Mouse (Mus musculus) hindbrain, embryonic 12.5 days (tissue): ENCODE data around the gene Supt5. TPM values are rescaled to one million over a fixed set of nuclear protein-coding genes. Genes with fewer than 3 reads are reported as not detected.
"Not testable (repeated sequence)": the region's sequence is repeated elsewhere in the genome, so short reads cannot be mapped to it uniquely, and the experiment has no call there.

Experiments used
- ATAC-seq: fragments of 200-750 bp; cut with Nextera tagmentation; 2 replicates; pipeline ENCODE4 v1.8.0; 2017; ENCODE audit warnings: moderate TSS enrichment; ENCODE audit not compliant: low FRiP score
- H3K27ac ChIP-seq: fragments of 300-500 bp; sonication (generic); 2 replicates; pipeline ENCODE4 v1.5.1; 2016; ENCODE audit warnings: mild to moderate bottlenecking
- H3K27me3 ChIP-seq: fragments of 300-500 bp; sonication (generic); 2 replicates; pipeline ENCODE4 v1.6.1; 2016; ENCODE audit warnings: mild to moderate bottlenecking
- H3K36me3 ChIP-seq: fragments of 300-500 bp; sonication (generic); 2 replicates; pipeline ENCODE4 v1.6.1; 2016; ENCODE audit warnings: mild to moderate bottlenecking
- H3K4me1 ChIP-seq: fragments of 300-500 bp; sonication (generic); 2 replicates; pipeline ENCODE4 v1.6.1; 2016
- H3K4me2 ChIP-seq: fragments of 300-500 bp; sonication (generic); replicated peaks from 2 replicates; pipeline ENCODE4 v1.6.1; 2016; ENCODE audit warnings: mild to moderate bottlenecking
- H3K4me3 ChIP-seq: fragments of 300-500 bp; sonication (generic); 2 replicates; pipeline ENCODE4 v1.5.1; 2016; ENCODE audit warnings: mild to moderate bottlenecking
- H3K9ac ChIP-seq: fragments of 300-500 bp; sonication (generic); 2 replicates; pipeline ENCODE4 v1.6.1; 2016; ENCODE audit warnings: mild to moderate bottlenecking, moderate library complexity
- H3K9me3 ChIP-seq: fragments of 300-500 bp; sonication (generic); replicated peaks from 2 replicates; pipeline ENCODE4 v1.6.1; 2016; ENCODE audit warnings: mild to moderate bottlenecking
- WGBS: fragments of 180-500 bp; shearing (Covaris S2); methylation state at CpG from one replicate; pipeline ENCODE4 v1.1.7; 2016; 5-methylcytosine and 5-hydroxymethylcytosine counted together
- polyA plus RNA-seq: library from polyadenylated mRNA; unstranded; fragments of >200 nt; fragmentation: Nextera tagmentation; extraction: Ambion mirVana; gene quantifications from 2 replicates; pipeline ENCODE4 v1.2.1, GENCODE M21; 2016

The Supt5 gene
- 105 and 112 TPM in 2 replicates for polyA plus RNA-seq

DNA sequence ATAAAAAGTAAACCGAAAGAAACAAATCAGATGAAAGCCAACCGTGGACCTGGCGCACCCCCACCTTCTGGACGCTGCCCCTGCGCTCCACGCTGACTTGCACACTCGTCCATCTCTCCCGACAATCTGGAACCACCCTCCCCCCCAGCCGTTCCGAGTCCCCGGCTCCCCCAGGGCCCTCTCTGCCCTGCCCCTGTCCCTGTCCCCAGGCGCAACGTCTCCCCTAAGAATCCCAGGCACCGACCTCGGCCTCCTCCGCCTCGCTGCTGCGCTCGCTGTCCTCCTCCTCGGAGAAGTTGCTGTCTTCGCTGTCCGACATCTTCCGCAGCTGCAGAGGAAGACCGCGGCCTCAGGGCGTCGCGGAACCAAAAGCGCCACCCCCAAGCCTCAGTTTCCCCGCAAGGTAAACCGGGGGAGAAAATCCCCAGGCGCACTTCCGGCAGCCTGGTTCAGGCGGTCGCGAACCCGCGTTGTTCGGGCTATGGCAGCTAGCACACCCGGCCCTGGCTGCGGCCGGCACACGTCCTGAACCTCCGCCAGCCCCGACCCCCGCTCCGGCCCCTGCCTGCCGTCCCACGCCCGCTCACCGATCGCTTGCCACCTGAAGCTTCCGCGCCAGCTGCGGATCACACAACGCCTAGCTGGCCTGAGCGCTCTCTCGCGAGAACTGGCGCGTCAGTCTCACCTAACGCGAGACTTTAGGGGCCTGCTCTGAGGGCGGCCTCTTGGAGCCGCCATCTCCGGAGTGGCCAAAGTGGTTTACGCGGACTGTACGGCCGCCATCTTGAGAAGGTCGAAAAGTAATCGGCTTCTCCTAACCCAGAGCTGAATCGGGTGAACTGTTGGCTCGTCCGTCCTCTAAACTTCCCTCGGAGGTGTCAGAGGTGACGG is at the start of gene Supt5:
Gene Supt5 (minus strand): TSS at position 639 of the 891 bp plus-strand sequence.
- Histone ChIP-seq H3K27me3 (no peaks in the 10 kb centered on the region), H3K4me3 (peak within 1 kb of the TSS; percentile 90), H3K27ac (peak within 1 kb of the TSS; percentile 86), H3K4me2 (peak within 1 kb of the TSS; percentile 76), H3K9ac (peak within 1 kb of the TSS; percentile 95), H3K9me3 (no peaks in the 10 kb centered on the region), H3K4me1 (peaks cover 17% of the 10 kb centered on the region), H3K36me3 (0 out of 2 replicates have a peak, but pooled peaks cover 3% of the 10 kb centered on the region)
- WGBS, result under 1% methylated on average over 74 of the region's 77 CpGs
- ATAC-seq, result peak; percentile 98

DNA sequence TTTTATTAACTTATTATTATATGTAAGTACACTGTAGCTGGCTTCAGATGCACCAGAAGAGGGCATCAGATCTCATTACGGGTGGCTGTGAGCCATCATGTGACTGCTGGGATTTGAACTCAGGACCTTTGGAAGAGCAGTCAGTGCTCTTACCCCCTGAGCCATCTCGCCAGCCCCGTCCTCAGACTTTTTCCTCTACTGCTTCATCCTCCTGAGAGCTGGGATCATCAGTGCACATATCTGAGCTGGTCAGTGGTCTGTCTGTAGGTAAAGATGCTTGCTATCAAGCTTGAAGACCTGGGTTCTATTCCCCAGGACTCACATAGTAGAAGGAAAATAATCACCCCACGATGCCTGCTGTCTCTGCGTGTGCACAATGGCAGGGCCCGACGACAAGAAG is 48.8 kb upstream of the Supt5 start:
- H3K27me3 ChIP-seq, ATAC-seq, H3K27ac ChIP-seq, H3K4me2 ChIP-seq, H3K9me3 ChIP-seq, H3K9ac ChIP-seq, H3K4me3 ChIP-seq: not testable (repeated sequence)
- peaks cover 16% of the 10 kb centered on the region for H3K4me1 ChIP-seq
- H3K36me3 ChIP-seq, result peaks cover 41% of the 10 kb centered on the region
- 88% methylated on average over 7 of the region's 7 CpGs for WGBS

DNA sequence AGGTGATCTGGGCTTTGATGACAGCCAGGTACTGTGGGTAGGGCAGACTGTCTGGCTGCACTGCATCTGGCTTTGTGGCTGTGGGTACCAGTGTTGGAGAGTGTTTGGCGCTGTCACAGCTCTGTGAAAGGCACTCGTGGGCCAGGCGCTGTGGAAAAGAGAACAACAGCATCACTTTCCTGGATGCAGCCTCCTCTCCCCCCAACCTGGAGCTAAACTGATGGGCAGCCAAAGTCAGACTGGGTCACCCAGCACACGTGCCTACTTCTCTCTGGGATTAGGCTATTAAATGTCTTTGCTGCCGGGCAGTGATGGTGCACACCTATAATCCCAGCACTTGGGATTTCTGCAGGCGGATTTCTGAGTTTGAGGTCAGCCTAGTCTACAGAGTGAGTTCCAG is 48.3 kb upstream of the Supt5 start:
- not testable (repeated sequence) for H3K4me3 ChIP-seq, H3K9me3 ChIP-seq, ATAC-seq, H3K27ac ChIP-seq, H3K9ac ChIP-seq, H3K4me2 ChIP-seq, H3K27me3 ChIP-seq
- Histone ChIP-seq H3K36me3 (peaks cover 41% of the 10 kb centered on the region), H3K4me1 (peaks cover 21% of the 10 kb centered on the region)
- 84% methylated on average over 6 of the region's 6 CpGs for WGBS

DNA sequence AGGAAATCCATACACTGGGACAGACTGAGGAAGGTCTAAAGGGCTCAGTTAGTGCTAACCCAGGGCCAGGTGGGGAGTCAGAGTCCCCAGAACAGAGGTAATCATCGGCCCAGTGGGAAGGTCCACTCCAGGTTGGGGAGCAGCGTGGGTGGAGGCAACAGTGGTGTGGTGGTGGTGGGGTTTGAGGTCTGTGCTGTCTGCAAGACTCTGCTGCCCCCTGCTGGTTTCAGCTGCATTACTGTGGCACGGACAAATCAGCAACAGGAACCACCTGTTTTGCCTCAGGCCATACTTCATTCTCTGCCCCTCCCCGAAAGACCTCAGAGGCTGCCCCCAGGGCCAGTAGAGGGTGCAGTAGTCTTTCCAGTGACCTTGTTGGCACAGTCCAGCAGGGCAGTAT is 47.9 kb upstream of the Supt5 start:
- H3K4me3 ChIP-seq, result no peak overlapping the region
- no peaks in the 10 kb centered on the region for H3K9me3 ChIP-seq
- no peak overlapping the region for H3K9ac ChIP-seq
- ATAC-seq, result peak; percentile 41; the same call in 1 of the 2 replicates
- 25% methylated on average over 4 of the region's 4 CpGs for WGBS
- no peak overlapping the region for H3K27ac ChIP-seq
- H3K4me2 ChIP-seq, result no peak overlapping the region
- peaks cover 21% of the 10 kb centered on the region for H3K4me1 ChIP-seq
- peaks cover 41% of the 10 kb centered on the region for H3K36me3 ChIP-seq
- H3K27me3 ChIP-seq, result no peaks in the 10 kb centered on the region

DNA sequence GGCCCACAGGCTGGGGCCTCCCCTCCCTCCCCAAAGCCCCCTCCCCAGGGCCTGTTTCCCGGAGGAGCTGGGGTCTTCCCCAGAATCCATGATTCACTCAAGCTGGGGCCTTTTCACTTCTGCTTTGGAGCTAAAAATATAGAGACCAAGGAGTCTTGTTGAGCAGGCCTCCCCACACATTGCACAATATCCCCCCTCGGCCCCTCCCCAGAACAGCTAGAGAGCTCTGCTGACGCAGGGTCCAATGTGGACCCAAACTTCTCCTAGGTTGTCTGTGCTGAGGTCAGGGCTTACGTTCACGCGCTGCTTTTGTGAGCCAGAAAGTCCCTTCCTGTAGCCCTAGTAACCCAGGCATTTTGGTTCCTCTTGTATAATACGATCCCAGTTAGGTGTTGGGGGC is 47.5 kb upstream of the Supt5 start:
- H3K4me2 ChIP-seq, result no peak overlapping the region
- peaks cover 41% of the 10 kb centered on the region for H3K36me3 ChIP-seq
- no peak overlapping the region for H3K4me3 ChIP-seq
- no peaks in the 10 kb centered on the region for H3K9me3 ChIP-seq
- peaks cover 1% of the 10 kb centered on the region; the same call in 1 of the 2 replicates for H3K27me3 ChIP-seq
- no peak for ATAC-seq
- H3K9ac ChIP-seq, result no peak overlapping the region
- no peak overlapping the region for H3K27ac ChIP-seq
- peaks cover 22% of the 10 kb centered on the region for H3K4me1 ChIP-seq
- WGBS, result 95% methylated on average over 7 of the region's 7 CpGs

DNA sequence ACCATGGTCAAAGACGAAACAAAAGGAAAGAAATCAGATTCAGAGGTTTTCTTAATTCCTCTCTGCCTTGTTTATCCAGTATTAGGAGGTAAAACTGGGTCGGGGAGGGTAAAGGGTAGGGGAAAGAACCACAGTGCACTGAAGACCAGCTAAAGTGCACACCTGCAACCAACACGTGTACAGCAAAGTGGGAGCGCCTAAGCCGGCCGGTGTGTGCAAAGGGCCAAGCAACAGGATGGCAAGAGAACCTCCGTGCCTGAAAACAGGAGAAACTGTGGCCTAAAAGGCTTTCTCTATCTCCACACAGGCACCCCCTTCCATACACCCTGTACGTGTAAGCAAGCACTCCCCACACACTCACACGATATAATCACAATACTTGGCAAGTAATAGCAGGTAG is 46.6 kb upstream of the Supt5 start:
- Histone ChIP-seq H3K27me3 (peaks cover 3% of the 10 kb centered on the region; the same call in 1 of the 2 replicates), H3K4me3 (no peak overlapping the region), H3K4me2 (no peak overlapping the region), H3K36me3 (peaks cover 33% of the 10 kb centered on the region), H3K9ac (no peak overlapping the region), H3K4me1 (peaks cover 28% of the 10 kb centered on the region), H3K9me3 (no peaks in the 10 kb centered on the region), H3K27ac (no peak overlapping the region)
- 92% methylated on average over 9 of the region's 9 CpGs for WGBS
- ATAC-seq, result no peak

DNA sequence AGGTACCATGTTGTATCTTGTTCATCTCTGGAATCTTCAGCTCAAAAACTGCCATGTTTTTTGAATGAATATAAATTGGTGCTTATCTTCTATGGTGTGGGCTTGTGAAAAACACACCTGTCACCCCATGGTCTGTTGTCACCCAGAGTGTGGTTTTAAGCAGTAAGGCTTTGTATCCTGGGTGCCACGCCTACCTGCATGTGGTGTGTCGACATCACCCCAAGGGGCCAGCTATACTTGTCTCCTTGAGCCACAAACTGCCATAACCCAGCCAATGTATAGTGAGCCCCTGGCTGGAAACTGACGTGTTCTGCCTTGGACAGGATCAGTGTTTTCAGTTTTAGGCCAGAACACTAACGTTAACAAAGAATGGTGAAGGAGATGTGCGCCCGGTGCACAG is 45.6 kb upstream of the Supt5 start:
- Histone ChIP-seq H3K27me3 (peaks cover 3% of the 10 kb centered on the region; the same call in 1 of the 2 replicates), H3K9me3 (no peaks in the 10 kb centered on the region), H3K9ac (no peak overlapping the region), H3K36me3 (peaks cover 24% of the 10 kb centered on the region), H3K4me3 (no peak overlapping the region), H3K4me2 (no peak overlapping the region), H3K27ac (no peak overlapping the region), H3K4me1 (peaks cover 33% of the 10 kb centered on the region)
- ATAC-seq, result no peak
- WGBS, result 84% methylated on average over 6 of the region's 6 CpGs

DNA sequence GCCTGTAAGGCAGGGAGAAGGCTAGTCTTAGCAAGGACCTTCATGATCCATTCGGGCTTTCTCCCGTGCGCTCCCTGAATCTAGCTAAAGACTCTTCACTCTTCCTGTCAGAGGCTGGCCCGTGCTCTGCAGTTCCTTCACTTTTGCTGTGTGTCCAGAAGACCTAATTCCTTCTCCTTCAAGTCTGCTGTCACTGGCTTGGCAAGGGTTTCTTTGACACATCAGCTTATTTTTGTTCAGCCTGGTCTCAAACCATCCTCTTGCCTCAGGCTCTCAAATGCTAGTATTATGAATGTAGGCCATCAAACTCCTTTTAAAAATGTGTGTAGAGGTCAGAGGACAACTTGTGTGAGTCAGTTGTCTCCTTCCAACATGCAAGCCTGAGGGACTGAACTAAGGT is 45.1 kb upstream of the Supt5 start:
- Histone ChIP-seq H3K4me2 (no peak overlapping the region), H3K27ac (no peak overlapping the region), H3K9me3 (no peaks in the 10 kb centered on the region), H3K27me3 (peaks cover 3% of the 10 kb centered on the region; the same call in 1 of the 2 replicates), H3K9ac (no peak overlapping the region), H3K4me3 (no peak overlapping the region), H3K36me3 (peaks cover 19% of the 10 kb centered on the region), H3K4me1 (peaks cover 36% of the 10 kb centered on the region)
- WGBS, result 85% methylated on average over 4 of the region's 4 CpGs
- ATAC-seq, result no peak

DNA sequence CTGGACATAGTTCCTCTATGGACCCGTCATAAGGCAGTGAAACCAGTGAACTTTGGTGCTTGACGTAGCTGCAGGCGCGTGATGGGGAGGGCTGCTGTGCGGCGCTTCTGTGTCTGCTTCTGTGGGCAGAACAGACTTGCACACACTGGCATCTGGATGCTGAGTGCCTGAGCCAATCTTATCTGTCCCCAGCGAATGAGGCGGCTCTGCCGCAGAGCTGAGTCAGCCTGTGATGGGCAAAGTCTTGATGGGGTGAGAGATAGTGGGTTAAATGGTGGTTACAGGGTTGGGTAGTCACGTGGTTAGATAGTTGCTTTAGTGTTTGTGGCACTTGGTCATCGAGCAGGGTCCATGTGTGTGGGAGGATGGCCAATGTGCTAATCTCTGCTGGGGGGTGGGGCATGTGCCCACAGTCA is 44.4 kb upstream of the Supt5 start:
- peaks cover 3% of the 10 kb centered on the region; the same call in 1 of the 2 replicates for H3K27me3 ChIP-seq
- no peak overlapping the region for H3K4me2 ChIP-seq
- H3K4me1 ChIP-seq, result peaks cover 42% of the 10 kb centered on the region
- peaks cover 13% of the 10 kb centered on the region for H3K36me3 ChIP-seq
- H3K4me3 ChIP-seq, result no peak overlapping the region
- H3K9me3 ChIP-seq, result no peaks in the 10 kb centered on the region
- ATAC-seq, result no peak
- WGBS, result 74% methylated on average over 11 of the region's 11 CpGs
- no peak overlapping the region for H3K9ac ChIP-seq
- H3K27ac ChIP-seq, result 0 out of 2 replicates have a peak overlapping the region, but pooled peaks have one; percentile 80

DNA sequence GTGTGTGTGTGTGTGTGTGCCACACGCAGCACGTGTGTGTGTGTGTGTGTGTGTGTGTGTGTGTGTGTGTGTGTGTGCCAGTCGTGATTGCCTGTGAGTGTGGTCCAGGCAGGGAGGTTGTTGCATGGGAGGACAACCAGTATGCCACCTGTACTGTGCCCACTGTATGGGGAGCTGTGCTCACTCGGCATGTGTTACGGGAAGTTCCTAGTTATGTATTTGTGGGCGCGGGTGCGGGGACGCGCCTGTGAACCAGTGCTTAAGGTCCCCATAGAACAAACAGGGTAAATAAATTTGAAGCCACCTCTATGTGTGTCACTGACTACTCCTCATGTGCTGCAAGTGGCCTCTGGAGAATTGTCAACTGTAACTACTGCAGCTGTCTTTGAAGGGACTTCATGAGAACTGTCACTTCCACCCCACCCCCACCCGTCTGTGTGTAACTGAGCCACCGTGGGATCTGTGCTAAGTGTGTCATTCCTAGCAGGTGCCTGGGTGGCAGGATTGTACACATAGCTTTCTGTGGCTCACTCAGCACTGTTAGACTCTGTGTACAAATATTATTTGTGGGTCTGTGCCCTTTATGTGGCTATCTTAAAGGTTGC is 43.9 kb upstream of the Supt5 start:
- Histone ChIP-seq H3K9me3 (no peaks in the 10 kb centered on the region), H3K27me3 (peaks cover 8% of the 10 kb centered on the region; the same call in 1 of the 2 replicates), H3K36me3 (peaks cover 12% of the 10 kb centered on the region), H3K4me3 (peak overlapping the region; percentile 22; the same call in 1 of the 2 replicates), H3K27ac (peak overlapping the region; percentile 80; the same call in 1 of the 2 replicates), H3K4me2 (peak overlapping the region; percentile 52), H3K4me1 (peaks cover 48% of the 10 kb centered on the region), H3K9ac (peak overlapping the region; percentile 50; the same call in 1 of the 2 replicates)
- whole genome bisulfite sequencing, result 75% methylated on average over 9 of the region's 12 CpGs
- no peak for ATAC-seq

DNA sequence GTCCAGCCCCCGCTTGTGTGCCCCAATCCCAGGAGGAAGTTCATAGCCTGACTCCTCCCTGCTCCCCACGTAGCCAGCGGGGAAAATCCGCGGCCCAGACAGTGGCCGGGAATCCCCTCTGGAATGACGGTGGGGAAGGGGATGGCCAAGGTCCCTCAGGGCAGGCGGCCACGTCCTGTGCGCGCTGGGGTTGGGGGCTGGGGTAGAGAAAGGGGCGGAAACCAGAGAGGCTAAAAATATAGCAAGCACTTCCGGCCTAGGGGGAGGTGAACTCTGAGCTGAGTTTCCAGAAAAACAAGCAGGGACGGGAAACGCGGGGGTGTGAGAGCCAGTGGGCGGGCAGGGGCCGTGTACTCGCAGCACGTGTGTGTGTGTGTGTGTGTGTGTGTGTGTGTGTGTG is 43.4 kb upstream of the Supt5 start:
- no peaks in the 10 kb centered on the region for H3K9me3 ChIP-seq
- H3K4me2 ChIP-seq, result peak overlapping the region; percentile 52
- H3K27ac ChIP-seq, result peak overlapping the region; percentile 80
- ATAC-seq, result no peak
- H3K36me3 ChIP-seq, result peaks cover 10% of the 10 kb centered on the region
- H3K4me1 ChIP-seq, result peaks cover 50% of the 10 kb centered on the region
- peaks cover 8% of the 10 kb centered on the region; the same call in 1 of the 2 replicates for H3K27me3 ChIP-seq
- H3K4me3 ChIP-seq, result peak overlapping the region; percentile 22
- H3K9ac ChIP-seq, result peak overlapping the region; percentile 50; the same call in 1 of the 2 replicates
- 7% methylated on average over 20 of the region's 20 CpGs for WGBS
